Comparison of ENCODE assay signal across 10 mouse cellular contexts in genomic region chr11:49271334-49271733, GRCm38 (mm10). TPM values are rescaled to one million over a fixed set of nuclear protein-coding genes. Genes with fewer than 3 reads are reported as not detected.
DNase-seq lines count a peak whose midpoint lies in the region; ATAC-seq lines count a peak whose summit lies in the region.
"Had no signal": no experiment of that assay in that cellular context is flagged by ENCODE, and none has a peak within 500 bp of the region (broad histone marks: within the 10 kb centered on the region; RNA-seq: fewer than 3 reads in every experiment).

No protein-coding gene starts in this region.

- H3K9me3 ChIP-seq in hindbrain, embryonic 10.5 days, result no peaks in the 10 kb centered on the region
- H3K9me3 ChIP-seq in hindbrain, embryonic 16.5 days (ENCODE audit: control insufficient read depth, low read length), result no peaks in the 10 kb centered on the region
- H3K9me3 ChIP-seq in forebrain, embryonic 12.5 days, result no peaks in the 10 kb centered on the region
- H3K9me3 ChIP-seq in neural tube, embryonic 13.5 days, result no peaks in the 10 kb centered on the region
- H3K9me3 ChIP-seq: stomach, embryonic 15.5 days had no signal

- H3K36me3 ChIP-seq in hindbrain, embryonic 10.5 days, result no peaks in the 10 kb centered on the region
- no peaks in the 10 kb centered on the region for H3K36me3 ChIP-seq in hindbrain, embryonic 16.5 days (ENCODE audit: control insufficient read depth, insufficient read depth, low read length)
- H3K36me3 ChIP-seq in forebrain, embryonic 12.5 days (replicated peaks), result no peaks in the 10 kb centered on the region
- no peaks in the 10 kb centered on the region for H3K36me3 ChIP-seq in neural tube, embryonic 13.5 days
- H3K36me3 ChIP-seq: stomach, embryonic 15.5 days had no signal

- no peak overlapping the region for H3K4me3 ChIP-seq in hindbrain, embryonic 10.5 days
- no peak overlapping the region for H3K4me3 ChIP-seq in hindbrain, embryonic 16.5 days (ENCODE audit: low read length)
- no peak overlapping the region for H3K4me3 ChIP-seq in forebrain, embryonic 12.5 days (replicated peaks)
- H3K4me3 ChIP-seq in neural tube, embryonic 13.5 days, result no peak overlapping the region
- H3K4me3 ChIP-seq: stomach, embryonic 15.5 days had no signal

- H3K9ac ChIP-seq in hindbrain, embryonic 16.5 days (ENCODE audit: low read depth, low read length), result no peak overlapping the region
- no peak overlapping the region for H3K9ac ChIP-seq in forebrain, embryonic 12.5 days
- H3K9ac ChIP-seq in neural tube, embryonic 13.5 days, result no peak overlapping the region
- H3K9ac ChIP-seq: stomach, embryonic 15.5 days had no signal

- ATAC-seq in hindbrain, embryonic 16.5 days, result no peak
- ATAC-seq in forebrain, embryonic 12.5 days (ENCODE audit: low FRiP score), result 0 out of 2 replicates have a peak, but pooled peaks have one; percentile 11
- ATAC-seq in neural tube, embryonic 13.5 days (ENCODE audit: low read depth), result 0 out of 2 replicates have a peak, but pooled peaks have one; percentile 29

- 31% methylated on average over 7 of the region's 7 CpGs for WGBS in hindbrain, embryonic 10.5 days
- WGBS in hindbrain, embryonic 16.5 days, result 29% methylated on average over 7 of the region's 7 CpGs
- WGBS in forebrain, embryonic 12.5 days, result 31% methylated on average over 7 of the region's 7 CpGs
- WGBS in neural tube, embryonic 13.5 days, result 33% methylated on average over 7 of the region's 7 CpGs

- H3K4me2 ChIP-seq in hindbrain, embryonic 16.5 days (ENCODE audit: low read length), result no peak overlapping the region
- no peak overlapping the region for H3K4me2 ChIP-seq in forebrain, embryonic 12.5 days
- no peak overlapping the region for H3K4me2 ChIP-seq in neural tube, embryonic 13.5 days
- H3K4me2 ChIP-seq: stomach, embryonic 15.5 days had no signal

- H3K27me3 ChIP-seq in hindbrain, embryonic 10.5 days (ENCODE audit: insufficient read depth, poor library complexity, severe bottlenecking), result no peaks in the 10 kb centered on the region
- H3K27me3 ChIP-seq in hindbrain, embryonic 16.5 days (replicated peaks; ENCODE audit: control insufficient read depth, insufficient read depth, low read length), result no peaks in the 10 kb centered on the region
- H3K27me3 ChIP-seq in forebrain, embryonic 12.5 days, result no peaks in the 10 kb centered on the region
- no peaks in the 10 kb centered on the region for H3K27me3 ChIP-seq in neural tube, embryonic 13.5 days
- H3K27me3 ChIP-seq: stomach, embryonic 15.5 days had no signal

- peak; percentile 42 for DNase-seq in hindbrain, embryonic 10.5 days (ENCODE audit: low spot score)
- peak; percentile 68 for DNase-seq in CD4-positive helper T cell, adult 2 months (ENCODE audit: low read depth, low spot score)
- DNase-seq in ZHBTc4 (ENCODE audit: low read depth, low spot score), result peak; percentile 78
- DNase-seq in layer of hippocampus, postnatal 14 days (ENCODE audit: low spot score in 2 of 2), result peak; percentile 32 to 55
- DNase-seq in ovary, adult 18-20 months (ENCODE audit: low spot score), result no peak

- no peaks in the 10 kb centered on the region for H3K4me1 ChIP-seq in hindbrain, embryonic 10.5 days (replicated peaks)
- peaks cover 5% of the 10 kb centered on the region; the same call in 1 of the 2 replicates for H3K4me1 ChIP-seq in hindbrain, embryonic 16.5 days (ENCODE audit: control insufficient read depth, insufficient read depth, low read depth, low read length)
- H3K4me1 ChIP-seq in forebrain, embryonic 12.5 days, result no peaks in the 10 kb centered on the region
- peaks cover 5% of the 10 kb centered on the region for H3K4me1 ChIP-seq in neural tube, embryonic 13.5 days (replicated peaks)
- H3K4me1 ChIP-seq: stomach, embryonic 15.5 days had no signal

- H3K27ac ChIP-seq in hindbrain, embryonic 10.5 days, result no peak overlapping the region
- no peak overlapping the region for H3K27ac ChIP-seq in hindbrain, embryonic 16.5 days (ENCODE audit: low read depth, low read length)
- H3K27ac ChIP-seq in forebrain, embryonic 12.5 days, result no peak overlapping the region
- no peak overlapping the region for H3K27ac ChIP-seq in neural tube, embryonic 13.5 days (replicated peaks)
- H3K27ac ChIP-seq: stomach, embryonic 15.5 days had no signal

RNA-seq across cellular contexts. Expression of gene Olfr1393, which starts 6.8 kb away (rescaled TPM):
- polyA plus RNA-seq in hindbrain, embryonic 10.5 days (2016; fragmentation: Nextera tagmentation; extraction: Ambion mirVana), result not detected in 2 replicates
- polyA plus RNA-seq in hindbrain, embryonic 16.5 days (2015; fragmentation: Nextera tagmentation; extraction: Ambion mirVana), result 0.08 TPM in 1 of 2 replicates, not detected in the other
- polyA plus RNA-seq in forebrain, embryonic 12.5 days (2016; fragmentation: Nextera tagmentation; extraction: Ambion mirVana), result 0.06 and 0.18 TPM in 2 replicates
- total RNA-seq in layer of hippocampus, postnatal 14 days (2021), result under 1 TPM; 0.14 to 0.26 TPM
- not detected in 2 replicates for polyA plus RNA-seq in neural tube, embryonic 13.5 days (2015; fragmentation: Nextera tagmentation; extraction: Ambion mirVana)
- polyA plus RNA-seq: stomach, embryonic 15.5 days had no signal

RNA-seq across cellular contexts. Expression of gene Olfr1392, which starts 13.7 kb away (rescaled TPM):
- 0.10 TPM in 1 of 2 replicates, not detected in the other for polyA plus RNA-seq in hindbrain, embryonic 10.5 days (2016; fragmentation: Nextera tagmentation; extraction: Ambion mirVana)
- 0.13 TPM in 1 of 2 replicates, not detected in the other for polyA plus RNA-seq in hindbrain, embryonic 16.5 days (2015; fragmentation: Nextera tagmentation; extraction: Ambion mirVana)
- not detected in 2 replicates for polyA plus RNA-seq in forebrain, embryonic 12.5 days (2016; fragmentation: Nextera tagmentation; extraction: Ambion mirVana)
- total RNA-seq in layer of hippocampus, postnatal 14 days (2021), result not detected
- not detected in 2 replicates for polyA plus RNA-seq in neural tube, embryonic 13.5 days (2015; fragmentation: Nextera tagmentation; extraction: Ambion mirVana)
- polyA plus RNA-seq: stomach, embryonic 15.5 days had no signal

RNA-seq across cellular contexts. Expression of gene Mgat1, which starts 27.3 kb away (rescaled TPM):
- 39.9 and 43.2 TPM in 2 replicates for polyA plus RNA-seq in hindbrain, embryonic 10.5 days (2016; fragmentation: Nextera tagmentation; extraction: Ambion mirVana)
- polyA plus RNA-seq in hindbrain, embryonic 16.5 days (2015; fragmentation: Nextera tagmentation; extraction: Ambion mirVana), result 34.5 and 38.2 TPM in 2 replicates
- polyA plus RNA-seq in forebrain, embryonic 12.5 days (2016; fragmentation: Nextera tagmentation; extraction: Ambion mirVana), result 31.4 and 35.5 TPM in 2 replicates
- total RNA-seq in layer of hippocampus, postnatal 14 days (2021), result 10 to 100 TPM; 48.7 to 50.9 TPM
- 28.8 and 32.4 TPM in 2 replicates for polyA plus RNA-seq in neural tube, embryonic 13.5 days (2015; fragmentation: Nextera tagmentation; extraction: Ambion mirVana)

RNA-seq across cellular contexts. Expression of gene Olfr10, which starts 33.2 kb away (rescaled TPM):
- not detected in 2 replicates for polyA plus RNA-seq in hindbrain, embryonic 10.5 days (2016; fragmentation: Nextera tagmentation; extraction: Ambion mirVana)
- polyA plus RNA-seq in hindbrain, embryonic 16.5 days (2015; fragmentation: Nextera tagmentation; extraction: Ambion mirVana), result not detected in 2 replicates
- not detected in 2 replicates for polyA plus RNA-seq in forebrain, embryonic 12.5 days (2016; fragmentation: Nextera tagmentation; extraction: Ambion mirVana)
- not detected for total RNA-seq in layer of hippocampus, postnatal 14 days (2021)
- not detected in 2 replicates for polyA plus RNA-seq in neural tube, embryonic 13.5 days (2015; fragmentation: Nextera tagmentation; extraction: Ambion mirVana)
- total RNA-seq: left cerebral cortex, postnatal 25 days had no signal
- polyA plus RNA-seq: stomach, embryonic 15.5 days had no signal

RNA-seq across cellular contexts. Expression of gene Olfr1391, which starts 51.2 kb away (rescaled TPM):
- not detected in 2 replicates for polyA plus RNA-seq in hindbrain, embryonic 10.5 days (2016; fragmentation: Nextera tagmentation; extraction: Ambion mirVana)
- not detected in 2 replicates for polyA plus RNA-seq in hindbrain, embryonic 16.5 days (2015; fragmentation: Nextera tagmentation; extraction: Ambion mirVana)
- not detected in 2 replicates for polyA plus RNA-seq in forebrain, embryonic 12.5 days (2016; fragmentation: Nextera tagmentation; extraction: Ambion mirVana)
- not detected for total RNA-seq in layer of hippocampus, postnatal 14 days (2021)
- polyA plus RNA-seq in neural tube, embryonic 13.5 days (2015; fragmentation: Nextera tagmentation; extraction: Ambion mirVana), result not detected in 2 replicates
- total RNA-seq: left cerebral cortex, postnatal 25 days had no signal
- polyA plus RNA-seq: stomach, embryonic 15.5 days had no signal
